Mouse (Mus musculus): ENCODE results near the gene Vkorc1. TPM values are rescaled to one million over a fixed set of nuclear protein-coding genes. Genes with fewer than 3 reads are reported as not detected.

Vkorc1 gene
- total and polyA plus RNA-seq, 3 experiments, result 36.2 to 66.4 TPM; not detected in 1

DNA sequence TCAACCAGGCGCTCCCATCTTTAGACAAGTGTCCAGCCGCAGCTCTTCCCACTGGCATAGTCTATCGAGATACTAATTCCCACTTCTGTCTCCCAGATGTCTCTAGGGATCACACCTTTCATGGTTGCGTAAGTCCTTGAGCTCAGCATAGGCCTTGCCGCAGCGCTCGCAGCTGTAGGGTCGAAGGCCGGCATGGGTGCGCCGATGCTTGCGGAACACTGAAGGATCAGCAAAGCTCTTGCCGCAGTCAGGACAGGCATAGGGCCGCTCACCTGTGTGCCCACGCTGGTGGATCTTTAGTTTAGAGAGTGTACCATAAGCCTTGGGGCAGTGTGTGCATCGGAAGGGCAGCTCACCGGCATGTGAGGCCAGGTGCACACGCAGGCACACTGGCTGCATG, 27.8 kb downstream of the Vkorc1 start:
- H3K9me3 ChIP-seq (replicated peaks; ENCODE audit: insufficient read depth, low read length), result no peaks in the 10 kb centered on the region
- H3K9ac ChIP-seq (ENCODE audit: control insufficient read depth, low read depth, low read length, poor library complexity, severe bottlenecking), result no peak overlapping the region
- TF ChIP-seq JUND (IDR thresholded peaks at IDR 0.05; ENCODE audit: low read depth, low read length), result no peak
- no peak for TF ChIP-seq MYB (IDR thresholded peaks at IDR 0.05; ENCODE audit: low read depth, low read length)
- no peak for TF ChIP-seq GATA1 (IDR thresholded peaks at IDR 0.05; ENCODE audit: low read depth, low read length)
- no peak for TF ChIP-seq RCOR1 (IDR thresholded peaks at IDR 0.05; ENCODE audit: low read depth, low read length)
- no peak for TF ChIP-seq MEF2A (IDR thresholded peaks at IDR 0.05; ENCODE audit: extremely low read depth, insufficient replicate concordance, low read depth, low read length, poor library complexity, severe bottlenecking)
- H3K4me3 ChIP-seq (ENCODE audit: control insufficient read depth in 1 of 2, insufficient read depth in 1 of 2, low read depth in 2 of 2, low read length in 2 of 2), result no peak overlapping the region
- peaks cover 2 to 9% of the 10 kb centered on the region in 2 experiments; a peak in 3 of 4 replicates for H3K36me3 ChIP-seq (ENCODE audit: control insufficient read depth in 1 of 2, insufficient read depth in 2 of 2, low read length in 2 of 2)
- H3K27me3 ChIP-seq (ENCODE audit: control insufficient read depth in 1 of 2, insufficient read depth in 2 of 2, low read length in 2 of 2), result no peaks in the 10 kb centered on the region
- peaks cover 6 to 9% of the 10 kb centered on the region in 2 experiments for H3K4me1 ChIP-seq (ENCODE audit: control insufficient read depth in 1 of 2, insufficient read depth in 2 of 2, low read length in 2 of 2)
- 0 out of 2 replicates have a peak, but pooled peaks cover 6% of the 10 kb centered on the region for H3K79me2 ChIP-seq (ENCODE audit: control insufficient read depth, insufficient read depth, low read length, poor library complexity)
- no peak overlapping the region for H3K27ac ChIP-seq (ENCODE audit: control insufficient read depth, low read depth, low read length)
- DNase-seq (ENCODE audit: low read depth, low spot score), result no peak

- H3K27me3 ChIP-seq (ENCODE audit: control insufficient read depth in 1 of 2, insufficient read depth in 2 of 2, low read length in 2 of 2), result no peaks in the 10 kb centered on the region
- H3K36me3 ChIP-seq (ENCODE audit: control insufficient read depth in 1 of 2, insufficient read depth in 2 of 2, low read length in 2 of 2), result peaks cover 2 to 9% of the 10 kb centered on the region in 2 experiments; a peak in 3 of 4 replicates
- H3K79me2 ChIP-seq (ENCODE audit: control insufficient read depth, insufficient read depth, low read length, poor library complexity), result 0 out of 2 replicates have a peak, but pooled peaks cover 2% of the 10 kb centered on the region
- H3K4me1 ChIP-seq (ENCODE audit: control insufficient read depth in 1 of 2, insufficient read depth in 2 of 2, low read length in 2 of 2), result peaks cover 6 to 9% of the 10 kb centered on the region in 2 experiments
- H3K9me3 ChIP-seq (replicated peaks; ENCODE audit: insufficient read depth, low read length), result no peaks in the 10 kb centered on the region
- no peak overlapping the region for H3K4me3 ChIP-seq (ENCODE audit: control insufficient read depth in 1 of 2, insufficient read depth in 1 of 2, low read depth in 2 of 2, low read length in 2 of 2)
- DNase-seq (ENCODE audit: low read depth, low spot score), result no peak
- no peak overlapping the region for H3K9ac ChIP-seq (ENCODE audit: control insufficient read depth, low read depth, low read length, poor library complexity, severe bottlenecking)
- TF ChIP-seq CTCF (IDR thresholded peaks at IDR 0.05 in 2 of 3, conservative IDR thresholded peaks at IDR 0.05 in 1 of 3; ENCODE audit: control insufficient read depth in 1 of 3, insufficient read depth in 1 of 3, low read depth in 2 of 3, low read length in 3 of 3, poor library complexity in 1 of 3, severe bottlenecking in 1 of 3), result no peak
- no peak for TF ChIP-seq SIN3A (IDR thresholded peaks at IDR 0.05; ENCODE audit: low read length)
- TF ChIP-seq NELFE (IDR thresholded peaks at IDR 0.05; ENCODE audit: low read depth, low read length), result no peak
- TF ChIP-seq NRF1 (IDR thresholded peaks at IDR 0.05; ENCODE audit: insufficient read depth, low read depth, low read length, poor library complexity, severe bottlenecking), result no peak
- TF ChIP-seq ELF1 (IDR thresholded peaks at IDR 0.05; ENCODE audit: low read depth, low read length), result no peak
- TF ChIP-seq USF2 (IDR thresholded peaks at IDR 0.05; ENCODE audit: borderline replicate concordance in 1 of 2, insufficient read depth in 1 of 2, low read depth in 1 of 2, low read length in 2 of 2), result no peak
- TF ChIP-seq TAL1 (IDR thresholded peaks at IDR 0.05; ENCODE audit: low read length), result no peak
- TF ChIP-seq ZNF384 (IDR thresholded peaks at IDR 0.05; ENCODE audit: low read depth, low read length), result no peak
- TF ChIP-seq MAZ (IDR thresholded peaks at IDR 0.05; ENCODE audit: low read depth, low read length), result no peak
- no peak overlapping the region for H3K27ac ChIP-seq (ENCODE audit: control insufficient read depth, low read depth, low read length)
Observed at GRCm38 (mm10) chr7:127866434-127866833, 29.0 kb downstream of the Vkorc1 start.
